Mouse (Mus musculus) brain, adult 2 months (tissue): ENCODE results near the gene Wnt10b.
"Not testable (repeated sequence)": the region's sequence is repeated elsewhere in the genome, so short reads cannot be mapped to it uniquely, and the experiment has no call there.

Experiments used
- DNase-seq: peaks from one replicate; pipeline ENCODE4 v3.0.0; 2011; ENCODE audit warnings: low read depth, low spot score

Gene Wnt10b

GRCm38 (mm10) chr15:98777762-98778161 lies at the start of gene Wnt10b:
Wnt10b (minus strand) TSS chr15:98778150.
- no peak for DNase-seq

DNA sequence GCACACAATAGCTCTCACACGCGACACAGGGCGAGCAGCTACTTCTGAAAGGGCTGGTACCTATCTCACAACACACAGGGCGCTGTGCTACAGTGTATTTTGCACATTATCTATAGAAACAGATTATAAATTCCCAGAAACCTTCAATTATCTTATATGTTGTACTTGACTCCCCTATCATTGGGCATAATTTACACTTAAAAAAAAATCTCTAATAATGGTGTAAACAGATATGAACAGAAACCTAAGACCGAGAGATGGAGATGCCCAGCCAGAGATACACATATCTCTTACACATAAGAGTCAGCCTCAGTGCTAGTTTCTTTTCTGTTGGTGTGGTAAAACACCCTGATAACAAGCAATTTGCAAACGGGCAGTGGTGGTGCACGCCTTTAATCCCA lies 49.7 kb upstream of the Wnt10b start:
- no peak for DNase-seq

- no peak for DNase-seq
These were observed 45.5 kb upstream of the Wnt10b start for GRCm38 (mm10) chr15:98823434-98823833.

DNA sequence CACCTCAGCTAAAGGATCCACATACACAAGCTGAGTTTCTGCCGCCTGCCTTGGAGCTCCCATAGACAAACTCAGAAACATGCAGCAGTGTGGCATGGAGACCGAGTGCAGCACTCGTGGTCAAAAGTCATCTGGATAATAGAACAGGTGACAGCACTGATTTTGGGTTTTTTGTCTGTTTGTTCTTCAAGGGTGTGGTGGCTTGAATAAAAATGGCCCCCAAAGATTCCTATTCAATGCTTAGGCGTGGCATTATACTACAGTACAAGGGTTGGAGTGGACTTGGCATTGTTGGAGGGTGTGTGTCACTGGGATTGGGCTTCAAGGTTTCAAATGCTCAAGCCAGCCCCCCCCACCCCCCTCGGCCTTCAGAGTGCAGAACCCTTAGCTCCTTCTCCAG lies 44.2 kb upstream of the Wnt10b start:
- no peak for DNase-seq

DNA sequence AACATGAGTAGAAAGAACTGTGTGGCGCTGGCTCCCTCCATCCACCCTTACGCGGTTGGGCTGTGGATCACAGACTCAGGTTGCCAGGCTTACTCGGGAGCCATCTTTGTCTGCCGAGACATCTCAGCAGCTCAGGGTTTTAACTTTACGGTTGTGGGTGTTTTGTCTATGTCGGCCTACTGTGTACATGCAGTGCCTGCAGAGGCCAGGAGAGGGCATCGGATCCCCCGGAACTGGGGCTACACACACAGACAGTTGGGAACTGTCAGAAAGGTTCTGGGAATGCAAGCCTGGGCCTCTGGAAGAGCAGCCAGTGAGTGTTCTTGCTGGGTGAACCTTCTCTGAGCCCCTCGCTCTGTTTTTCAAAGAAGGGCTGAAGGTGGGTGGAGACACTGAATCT lies 43.5 kb upstream of the Wnt10b start:
- DNase-seq: peak; percentile 47

GRCm38 (mm10) chr15:98820937-98821336 lies 43.0 kb upstream of the Wnt10b start:
- DNase-seq: peak; percentile 51

DNA sequence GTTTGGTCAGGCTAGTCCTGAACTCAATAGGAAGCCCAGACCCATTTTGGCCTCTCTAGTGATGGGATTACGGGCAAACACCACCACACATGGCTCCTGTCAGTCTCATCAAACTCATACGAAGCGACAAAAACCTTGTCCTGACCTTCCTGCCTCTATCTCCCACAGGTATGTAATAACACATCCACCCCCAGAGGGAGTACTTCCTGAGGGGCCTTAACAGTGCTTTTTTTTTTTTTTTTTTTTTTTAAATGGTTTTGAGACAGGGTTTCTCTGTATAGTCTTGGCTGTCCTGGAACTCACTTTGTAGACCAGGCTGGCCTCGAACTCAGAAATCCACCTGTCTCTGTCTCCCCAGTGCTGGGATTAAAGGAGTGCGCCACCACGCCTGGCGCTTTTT lies 40.2 kb upstream of the Wnt10b start:
- no peak for DNase-seq

DNA sequence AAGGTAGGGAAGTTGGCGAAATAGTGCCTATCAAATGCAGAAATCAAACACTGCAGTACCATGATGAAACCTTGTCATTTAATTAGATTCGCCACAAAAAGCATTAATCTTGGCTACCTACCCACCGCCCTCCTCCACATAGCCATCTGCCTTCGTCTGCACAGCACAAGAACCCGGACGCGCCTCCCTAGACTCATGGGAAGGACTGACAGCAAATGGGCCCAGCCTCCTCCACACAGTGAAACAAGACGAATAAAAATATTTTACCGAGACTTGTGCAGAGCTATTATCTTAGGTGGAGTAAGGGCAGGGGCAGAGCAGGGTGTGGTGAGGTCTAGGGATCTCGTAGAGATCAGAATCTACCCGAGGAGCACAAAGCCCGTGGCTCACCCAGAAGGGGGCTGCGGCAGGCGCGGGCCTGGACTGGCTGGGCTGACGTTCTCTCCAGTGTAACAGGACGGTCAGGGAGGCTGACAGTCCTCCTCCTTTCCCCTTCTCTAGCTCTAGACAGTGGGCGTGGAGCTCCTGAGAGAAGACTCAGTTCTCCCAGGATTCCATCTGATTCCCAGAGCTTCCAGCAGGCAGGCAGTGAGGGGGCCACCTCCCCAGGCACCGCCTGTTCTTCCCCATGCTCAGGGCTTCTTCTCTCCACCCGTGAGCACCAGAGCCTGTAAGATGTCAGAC lies 34.9 kb upstream of the Wnt10b start:
- peak; percentile 91 for DNase-seq

DNA sequence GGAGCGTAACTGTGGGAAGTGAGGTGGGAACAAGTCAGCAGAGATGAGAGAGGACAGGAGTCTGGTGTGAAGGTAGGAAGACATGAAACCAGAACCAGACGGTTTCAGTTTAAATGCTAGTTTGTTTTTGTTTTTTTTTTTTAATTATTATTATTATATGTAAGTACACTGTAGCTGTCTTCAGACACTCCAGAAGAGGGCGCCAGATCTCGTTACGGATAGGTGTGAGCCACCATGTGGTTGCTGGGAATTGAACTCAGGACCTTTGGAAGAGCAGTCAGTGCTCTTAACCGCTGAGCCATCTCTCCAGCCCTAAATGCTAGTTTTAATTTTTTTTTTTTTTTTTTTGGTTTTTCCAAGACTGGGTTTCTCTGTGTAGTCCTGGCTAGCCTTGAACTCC lies 32.3 kb upstream of the Wnt10b start:
- not testable (repeated sequence) for DNase-seq

DNA sequence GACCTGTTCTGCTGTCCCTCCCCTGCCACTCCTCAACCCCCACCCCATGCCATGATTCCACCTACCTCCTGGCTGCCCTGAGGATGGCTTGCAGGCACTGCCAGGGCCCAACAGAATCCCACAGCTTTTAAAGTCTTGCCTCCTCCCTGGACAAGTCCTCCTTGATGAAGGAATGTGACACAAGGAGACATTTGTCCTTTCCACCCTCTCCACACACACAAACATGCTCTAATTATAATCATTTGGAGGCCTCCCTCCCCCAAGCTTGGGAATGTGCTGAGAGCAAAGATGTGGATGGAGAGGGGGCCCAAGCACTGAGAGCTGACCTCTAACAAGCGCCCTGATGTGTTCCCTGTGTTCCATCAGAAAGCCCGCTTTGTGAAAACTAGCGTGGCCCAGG lies 31.4 kb upstream of the Wnt10b start, which contains the start of gene Ddn:
Ddn (minus strand) TSS at position 101 of the 400 bp plus-strand sequence.
- DNase-seq: peak; percentile 25

- DNase-seq: peak; percentile 97
These were observed 30.7 kb upstream of the Wnt10b start for GRCm38 (mm10) chr15:98808651-98809134.

DNA sequence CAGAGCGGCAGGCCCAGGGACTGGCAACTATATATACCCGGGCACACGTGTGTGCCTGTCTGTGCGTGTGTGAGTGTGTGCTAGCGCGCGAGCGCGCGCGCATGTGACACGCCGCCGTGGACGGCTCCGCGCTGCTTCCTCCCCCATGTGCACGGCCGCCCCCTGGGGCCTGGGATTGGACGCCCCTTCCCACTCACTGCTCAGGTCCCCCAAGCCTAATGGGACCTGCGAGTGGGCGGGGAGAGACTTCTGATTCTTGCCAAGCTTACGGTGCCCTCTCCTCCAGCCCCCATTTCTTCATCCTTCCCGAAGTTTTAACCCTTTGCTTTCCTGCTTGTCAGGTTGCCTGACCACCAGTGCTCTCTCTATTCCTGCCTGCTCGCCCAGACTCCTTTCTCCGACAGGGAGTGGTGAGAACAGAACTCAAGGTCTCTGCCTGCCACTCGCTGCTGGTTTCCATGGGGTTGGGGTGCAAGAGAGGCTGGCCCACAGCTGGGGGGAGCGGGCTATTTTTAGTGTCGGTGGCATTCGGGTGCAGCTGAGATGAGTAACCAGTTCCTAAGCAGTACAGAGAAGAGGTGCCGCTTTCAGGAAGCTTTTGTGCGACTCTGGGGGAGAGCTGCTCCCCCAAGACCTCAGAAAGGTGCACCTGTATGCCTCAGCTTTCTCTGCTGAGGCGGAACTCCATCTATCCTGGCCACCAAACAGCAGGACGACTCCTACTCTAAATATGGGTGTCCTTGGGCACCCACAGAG lies 30.1 kb upstream of the Wnt10b start:
- peak; percentile 91 for DNase-seq

GRCm38 (mm10) chr15:98806809-98807770 lies 29.1 kb upstream of the Wnt10b start:
- peak; percentile 39 for DNase-seq

GRCm38 (mm10) chr15:98806071-98806808 lies 28.3 kb upstream of the Wnt10b start:
- DNase-seq: no peak

DNA sequence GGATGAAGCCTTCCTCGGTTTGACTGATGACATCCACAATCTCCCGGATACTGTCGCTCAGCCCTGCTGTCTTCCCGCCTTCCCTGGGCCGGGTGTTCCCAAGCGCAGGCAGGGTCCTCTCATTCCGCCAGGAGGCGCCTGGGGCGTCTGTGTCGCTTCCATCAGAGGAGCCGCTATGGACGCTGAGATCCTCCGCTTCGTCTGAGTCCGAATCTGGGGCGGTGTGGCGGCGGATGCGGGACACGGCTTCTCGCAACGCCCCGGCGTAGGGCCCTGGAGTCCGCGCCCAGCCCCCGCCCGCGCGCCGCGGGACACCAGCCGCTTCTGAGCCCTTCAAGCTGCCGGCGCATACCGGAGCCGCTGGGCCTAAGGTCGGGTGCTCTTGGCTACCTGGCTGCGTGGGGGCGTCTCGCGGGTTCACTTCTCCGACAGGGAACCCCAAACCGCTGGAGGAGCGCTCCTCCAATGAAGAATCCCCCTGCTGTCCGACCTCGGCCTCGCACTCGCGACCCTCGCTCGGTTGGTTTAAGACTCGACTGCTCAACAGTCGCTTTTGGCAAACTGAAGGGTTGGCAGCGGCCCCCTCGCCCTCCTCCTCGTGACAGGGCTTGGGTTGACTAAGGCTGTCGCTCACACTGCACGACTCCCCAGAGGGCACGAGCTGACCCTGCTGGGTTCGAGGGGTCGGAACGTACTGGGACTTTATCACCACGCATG lies 27.5 kb upstream of the Wnt10b start:
- DNase-seq: peak; percentile 85

- DNase-seq: peak; percentile 86
These were observed 26.1 kb upstream of the Wnt10b start for GRCm38 (mm10) chr15:98804054-98804453.

DNA sequence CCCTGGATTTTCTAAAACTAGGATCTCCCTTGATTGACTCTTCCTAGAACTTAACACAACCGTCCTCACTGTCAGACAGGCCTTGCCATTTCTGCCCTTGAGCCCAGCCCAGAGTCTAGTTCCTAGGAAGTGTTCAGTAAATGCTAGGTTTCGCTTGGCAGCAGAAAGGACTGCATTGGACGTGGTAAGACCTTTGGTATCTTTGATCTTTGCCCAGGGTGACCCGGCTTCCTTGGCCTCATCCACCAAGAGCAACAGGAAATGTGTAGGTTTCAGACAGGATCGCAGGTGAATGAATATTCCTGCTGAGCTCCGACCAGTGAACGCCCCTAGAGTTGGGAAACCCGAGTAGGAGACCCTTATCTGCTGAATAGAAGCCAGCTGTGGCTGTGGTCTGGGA lies 25.0 kb upstream of the Wnt10b start:
- DNase-seq: no peak

GRCm38 (mm10) chr15:98799396-98799795 lies 21.4 kb upstream of the Wnt10b start:
- DNase-seq: peak; percentile 83

GRCm38 (mm10) chr15:98798903-98799302 lies 21.0 kb upstream of the Wnt10b start:
- no peak for DNase-seq

GRCm38 (mm10) chr15:98797835-98798492 lies 20.0 kb upstream of the Wnt10b start:
- DNase-seq: no peak
